Comparison of ENCODE assay signal across 12 mouse cellular contexts in genomic region chr8:15601531-15601930, GRCm38 (mm10).
A peak's percentile ranks its signal among the peaks of the same experiment; 100 is the strongest.
DNase-seq lines count a peak whose midpoint lies in the region; ATAC-seq and TF ChIP-seq lines count a peak whose summit lies in the region.
"Had no signal": no experiment of that assay in that cellular context is flagged by ENCODE, and none has a peak within 500 bp of the region (broad histone marks: within the 10 kb centered on the region; RNA-seq: fewer than 3 reads in every experiment).

No protein-coding gene starts in this region.

- H3K4me2 ChIP-seq in heart, embryonic 11.5 days = no peak overlapping the region
- H3K4me2 ChIP-seq in midbrain, embryonic 15.5 days = no peak overlapping the region
- H3K4me2 ChIP-seq: limb, embryonic 12.5 days had no signal

- H3K27me3 ChIP-seq in heart, embryonic 11.5 days (ENCODE audit: control insufficient read depth, insufficient read depth, low read length) = no peaks in the 10 kb centered on the region
- H3K27me3 ChIP-seq in cerebellum, adult 2 months (ENCODE audit: control insufficient read depth, insufficient read depth, low read length) = no peaks in the 10 kb centered on the region
- no peaks in the 10 kb centered on the region for H3K27me3 ChIP-seq in midbrain, embryonic 15.5 days (replicated peaks)
- H3K27me3 ChIP-seq: limb, embryonic 12.5 days had no signal

- peak; percentile 9; the same call in 1 of the 2 replicates for TF ChIP-seq CTCF in cerebellum, adult 2 months (IDR thresholded peaks at IDR 0.05; ENCODE audit: borderline replicate concordance, insufficient read depth, low read depth, low read length)

- no peak overlapping the region for H3K4me3 ChIP-seq in heart, embryonic 11.5 days (ENCODE audit: low read depth, low read length)
- no peak overlapping the region for H3K4me3 ChIP-seq in cerebellum, adult 2 months (replicated peaks; ENCODE audit: insufficient read depth, low read depth, low read length)
- no peak overlapping the region for H3K4me3 ChIP-seq in midbrain, embryonic 15.5 days
- H3K4me3 ChIP-seq: limb, embryonic 12.5 days; midbrain, embryonic 10.5 days had no signal

- intact Hi-C loops in left cerebral cortex, postnatal 4 days (cut with DNase I) = no loop called here

- no peak overlapping the region for H3K27ac ChIP-seq in heart, embryonic 11.5 days (ENCODE audit: low read depth, low read length)
- no peak overlapping the region for H3K27ac ChIP-seq in cerebellum, adult 2 months (ENCODE audit: insufficient read depth, low read length)
- H3K27ac ChIP-seq in midbrain, embryonic 15.5 days = no peak overlapping the region
- H3K27ac ChIP-seq: limb, embryonic 12.5 days; midbrain, embryonic 10.5 days had no signal

- ATAC-seq in heart, embryonic 11.5 days (replicated peaks; ENCODE audit: insufficient number of reproducible peaks, low FRiP score, low TSS enrichment) = no peak
- ATAC-seq in midbrain, embryonic 15.5 days (replicated peaks) = no peak
- ATAC-seq: forebrain, embryonic 16.5 days had no signal

- no peaks in the 10 kb centered on the region for H3K4me1 ChIP-seq in heart, embryonic 11.5 days (ENCODE audit: control insufficient read depth, insufficient read depth, low read length)
- no peaks in the 10 kb centered on the region for H3K4me1 ChIP-seq in cerebellum, adult 2 months (ENCODE audit: control insufficient read depth, insufficient read depth, low read length)
- H3K4me1 ChIP-seq in midbrain, embryonic 15.5 days = no peaks in the 10 kb centered on the region
- H3K4me1 ChIP-seq: limb, embryonic 12.5 days had no signal

- DNase-seq in heart, postnatal 4 days = peak; percentile 27
- peak; percentile 55 to 74 for DNase-seq in right cerebral cortex, postnatal 10 days (ENCODE audit: low spot score in 2 of 2)
- no peak for DNase-seq in right cerebral cortex, adult 18-20 months
- DNase-seq in cerebellum, adult 2 months = peak; percentile 18 to 26
- peak; percentile 46 for DNase-seq in left cerebral cortex, postnatal 4 days
- DNase-seq in thymus, postnatal 14 days = no peak
- DNase-seq: thymus, postnatal 36 days had no signal

- no peaks in the 10 kb centered on the region for H3K36me3 ChIP-seq in heart, embryonic 11.5 days (ENCODE audit: control insufficient read depth, insufficient read depth, low read length)
- no peaks in the 10 kb centered on the region for H3K36me3 ChIP-seq in midbrain, embryonic 15.5 days (replicated peaks)
- H3K36me3 ChIP-seq: limb, embryonic 12.5 days; midbrain, embryonic 10.5 days had no signal

- TF ChIP-seq POLR2A in cerebellum, adult 2 months (IDR thresholded peaks at IDR 0.05; ENCODE audit: borderline replicate concordance, insufficient read depth, low read length) = no peak

- 66% methylated on average over 4 of the region's 4 CpGs for WGBS in heart, embryonic 11.5 days (ENCODE audit: insufficient replicate concordance)
- 72% methylated on average over 4 of the region's 4 CpGs for WGBS in cerebellum, adult 2 months
- WGBS in midbrain, embryonic 15.5 days = 74% methylated on average over 4 of the region's 4 CpGs

- H3K9ac ChIP-seq in heart, embryonic 11.5 days (ENCODE audit: low read depth, low read length) = no peak overlapping the region
- no peak overlapping the region for H3K9ac ChIP-seq in midbrain, embryonic 15.5 days
- H3K9ac ChIP-seq: limb, embryonic 12.5 days had no signal

- H3K9me3 ChIP-seq in heart, embryonic 11.5 days (replicated peaks; ENCODE audit: control insufficient read depth, low read length) = no peaks in the 10 kb centered on the region
- no peaks in the 10 kb centered on the region for H3K9me3 ChIP-seq in midbrain, embryonic 15.5 days
- H3K9me3 ChIP-seq: limb, embryonic 12.5 days; midbrain, embryonic 10.5 days had no signal

Comparison
In these comparisons a context has a peak if more than half of its experiments do, and no peak if none do; other contexts are left out.
1. DNase-seq: peak in heart, postnatal 4 days (single experiment), right cerebral cortex, postnatal 10 days (2 of 2), cerebellum, adult 2 months (2 of 2) and left cerebral cortex, postnatal 4 days (single experiment); none in right cerebral cortex, adult 18-20 months (single experiment) and thymus, postnatal 14 days (single experiment).